Mouse (Mus musculus): ENCODE measurements around the gene Tpk1.

- TF ChIP-seq POLR2A (IDR thresholded peaks at IDR 0.05; ENCODE audit: low read depth, low read length) (no peak), CTCF (IDR thresholded peaks at IDR 0.05; ENCODE audit: extremely low read depth, insufficient read length, insufficient replicate concordance, low read depth, low read length) (no peak)
Measured at GRCm38 (mm10) chr6:43354562-43355241, 311.4 kb downstream of the Tpk1 start.
